In genomic region chr9:108806831-108807230, GRCm38 (mm10) we compare ENCODE assay signal across 9 mouse cellular contexts. TPM values are rescaled to one million over a fixed set of nuclear protein-coding genes. Genes with fewer than 3 reads are reported as not detected.
DNase-seq lines count a peak whose midpoint lies in the region; ATAC-seq lines count a peak whose summit lies in the region.
"Had no signal": no experiment of that assay in that cellular context is flagged by ENCODE, and none has a peak within 500 bp of the region (broad histone marks: within the 10 kb centered on the region; RNA-seq: fewer than 3 reads in every experiment).

No protein-coding gene starts in this region.

- H3K9me3 ChIP-seq in midbrain, embryonic 15.5 days, result no peaks in the 10 kb centered on the region
- H3K9me3 ChIP-seq in midbrain, embryonic 11.5 days (ENCODE audit: control insufficient read depth, low read length), result no peaks in the 10 kb centered on the region

- H3K36me3 ChIP-seq in midbrain, embryonic 15.5 days (replicated peaks), result peaks cover 51% of the 10 kb centered on the region
- peaks cover 27% of the 10 kb centered on the region for H3K36me3 ChIP-seq in midbrain, embryonic 11.5 days (ENCODE audit: control insufficient read depth, insufficient read depth, low read length)

- no peak overlapping the region for H3K4me2 ChIP-seq in midbrain, embryonic 15.5 days
- no peak overlapping the region for H3K4me2 ChIP-seq in midbrain, embryonic 11.5 days

- H3K4me3 ChIP-seq in midbrain, embryonic 15.5 days, result no peak overlapping the region
- no peak overlapping the region for H3K4me3 ChIP-seq in midbrain, embryonic 11.5 days (ENCODE audit: low read depth, low read length)

- 0 out of 2 replicates have a peak overlapping the region, but pooled peaks have one; percentile 25 for H3K27ac ChIP-seq in midbrain, embryonic 15.5 days
- no peak overlapping the region for H3K27ac ChIP-seq in midbrain, embryonic 11.5 days (ENCODE audit: low read depth, low read length)
- H3K27ac ChIP-seq: macrophage had no signal

- intact Hi-C loops in gastrocnemius, postnatal 14 days (cut with DNase I; ENCODE audit: low total_unique reads), result loop anchor here (5.0 kb wide), 1 partner anchor 50 kb away; no protein-coding TSS in a partner anchor
- intact Hi-C loops in heart, postnatal 10 days (cut with DNase I), result loop anchor here (5.0 kb wide), 1 partner anchor 130 kb away; the partner anchor contains the start of gene Uqcrc1

- no peak for ATAC-seq in midbrain, embryonic 15.5 days (replicated peaks)
- ATAC-seq in midbrain, embryonic 11.5 days (ENCODE audit: low FRiP score), result no peak

- H3K27me3 ChIP-seq in midbrain, embryonic 15.5 days (replicated peaks), result no peaks in the 10 kb centered on the region
- no peaks in the 10 kb centered on the region for H3K27me3 ChIP-seq in midbrain, embryonic 11.5 days (ENCODE audit: control insufficient read depth, insufficient read depth, low read length)

- peaks cover 18% of the 10 kb centered on the region for H3K4me1 ChIP-seq in midbrain, embryonic 15.5 days
- H3K4me1 ChIP-seq in midbrain, embryonic 11.5 days (ENCODE audit: control insufficient read depth, insufficient read depth, low read length), result peaks cover 5% of the 10 kb centered on the region; the same call in 1 of the 2 replicates

- H3K9ac ChIP-seq in midbrain, embryonic 15.5 days, result no peak overlapping the region
- H3K9ac ChIP-seq in midbrain, embryonic 11.5 days (ENCODE audit: low read length), result no peak overlapping the region

- DNase-seq in midbrain, embryonic 11.5 days (ENCODE audit: low spot score, missing footprints), result no peak
- DNase-seq in gastrocnemius, postnatal 14 days, result peak; percentile 59
- DNase-seq in heart, postnatal 10 days, result peak; percentile 74 to 80
- peak; percentile 88 for DNase-seq in skeletal muscle tissue, adult 2 months (ENCODE audit: low read depth, low spot score)
- DNase-seq in testis, postnatal 14 days (ENCODE audit: low spot score), result no peak
- no peak for DNase-seq in frontal cortex, adult 2 months (ENCODE audit: extremely low spot score in 1 of 2, low spot score in 1 of 2)
- DNase-seq: kidney, adult 18-20 months had no signal

- WGBS in midbrain, embryonic 15.5 days, result 82% methylated on average over 1 of the region's 1 CpGs
- WGBS in midbrain, embryonic 11.5 days, result 96% methylated on average over 1 of the region's 1 CpGs

RNA-seq across cellular contexts. Expression of gene Nckipsd, which starts 1.3 kb away (rescaled TPM):
- polyA plus RNA-seq in midbrain, embryonic 15.5 days (2015; fragmentation: Nextera tagmentation; extraction: Ambion mirVana), result 34.9 and 38.1 TPM in 2 replicates
- polyA plus RNA-seq in midbrain, embryonic 11.5 days (2014; fragmentation: Nextera tagmentation; extraction: Ambion mirVana), result 8.3 and 9.2 TPM in 2 replicates
- 1 to 10 TPM; 3.5 to 4.5 TPM for total RNA-seq in gastrocnemius, postnatal 14 days (2021)
- 10 to 100 TPM in 1 of 2 experiments, 1 to 10 TPM in 1; 9.0 to 11.5 TPM for total RNA-seq in heart, postnatal 10 days (2021)
- polyA plus RNA-seq in frontal cortex, adult 2 months (2012; rRNA removed), result 55.5 and 58.8 TPM in 2 replicates

RNA-seq across cellular contexts. Expression of gene Celsr3, which starts 19.3 kb away (rescaled TPM):
- 19.6 and 21.3 TPM in 2 replicates for polyA plus RNA-seq in midbrain, embryonic 15.5 days (2015; fragmentation: Nextera tagmentation; extraction: Ambion mirVana)
- polyA plus RNA-seq in midbrain, embryonic 11.5 days (2014; fragmentation: Nextera tagmentation; extraction: Ambion mirVana), result 5.4 and 6.4 TPM in 2 replicates
- under 1 TPM; 0.18 to 0.24 TPM for total RNA-seq in gastrocnemius, postnatal 14 days (2021)
- under 1 TPM; 0.22 to 0.24 TPM for total RNA-seq in heart, postnatal 10 days (2021)
- 67.4 and 74.7 TPM in 2 replicates for polyA plus RNA-seq in frontal cortex, adult 2 months (2012; rRNA removed)

RNA-seq across cellular contexts. Expression of gene Ip6k2, which starts 23.2 kb away (rescaled TPM):
- 230 and 239 TPM in 2 replicates for polyA plus RNA-seq in midbrain, embryonic 15.5 days (2015; fragmentation: Nextera tagmentation; extraction: Ambion mirVana)
- polyA plus RNA-seq in midbrain, embryonic 11.5 days (2014; fragmentation: Nextera tagmentation; extraction: Ambion mirVana), result 104 and 109 TPM in 2 replicates
- total RNA-seq in gastrocnemius, postnatal 14 days (2021), result 10 to 100 TPM; 24.3 to 24.4 TPM
- total RNA-seq in heart, postnatal 10 days (2021), result 10 to 100 TPM; 39.6 to 42.0 TPM
- 204 and 217 TPM in 2 replicates for polyA plus RNA-seq in frontal cortex, adult 2 months (2012; rRNA removed)

RNA-seq across cellular contexts. Expression of gene Slc26a6, which starts 46.3 kb away (rescaled TPM):
- polyA plus RNA-seq in midbrain, embryonic 15.5 days (2015; fragmentation: Nextera tagmentation; extraction: Ambion mirVana), result 16.7 and 17.8 TPM in 2 replicates
- polyA plus RNA-seq in midbrain, embryonic 11.5 days (2014; fragmentation: Nextera tagmentation; extraction: Ambion mirVana), result 7.5 and 8.0 TPM in 2 replicates
- total RNA-seq in gastrocnemius, postnatal 14 days (2021), result 10 to 100 TPM; 13.0 to 13.8 TPM
- total RNA-seq in heart, postnatal 10 days (2021), result 10 to 100 TPM; 13.6 to 18.0 TPM
- 19.5 and 20.7 TPM in 2 replicates for polyA plus RNA-seq in frontal cortex, adult 2 months (2012; rRNA removed)

Comparison
In these comparisons a context has a peak if more than half of its experiments do, and no peak if none do; other contexts are left out.
1. DNase-seq: peak in gastrocnemius, postnatal 14 days (single experiment), heart, postnatal 10 days (2 of 2) and skeletal muscle tissue, adult 2 months (single experiment); none in midbrain, embryonic 11.5 days (single experiment), testis, postnatal 14 days (single experiment) and frontal cortex, adult 2 months (0 of 2).